Mouse (Mus musculus) heart, embryonic 12.5 days (tissue): ENCODE data around the gene Akain1. TPM values are rescaled to one million over a fixed set of nuclear protein-coding genes. Genes with fewer than 3 reads are reported as not detected.

Experiments
- ATAC-seq: fragments of 200-750 bp; cut with Nextera tagmentation; 2 replicates; pipeline ENCODE4 v1.8.0; 2017; ENCODE audit warnings: moderate TSS enrichment, moderate library complexity; ENCODE audit not compliant: insufficient number of reproducible peaks, low FRiP score
- H3K27ac ChIP-seq: fragments of 300-500 bp; sonication (generic); 2 replicates; pipeline ENCODE4 v1.5.1; 2016; ENCODE audit warnings: mild to moderate bottlenecking, moderate library complexity; ENCODE audit not compliant: poor library complexity, severe bottlenecking
- H3K27me3 ChIP-seq: fragments of 300-500 bp; sonication (generic); replicated peaks from 2 replicates; pipeline ENCODE4 v1.6.1; 2016; ENCODE audit warnings: mild to moderate bottlenecking, moderate library complexity
- H3K36me3 ChIP-seq: fragments of 300-500 bp; sonication (generic); 2 replicates; pipeline ENCODE4 v1.6.1; 2016; ENCODE audit warnings: mild to moderate bottlenecking, moderate library complexity
- H3K4me1 ChIP-seq: fragments of 300-500 bp; sonication (generic); replicated peaks from 2 replicates; pipeline ENCODE4 v1.6.1; 2016; ENCODE audit warnings: mild to moderate bottlenecking
- H3K4me2 ChIP-seq: fragments of 300-500 bp; sonication (generic); 2 replicates; pipeline ENCODE4 v1.6.1; 2016; ENCODE audit warnings: mild to moderate bottlenecking, moderate library complexity
- H3K4me3 ChIP-seq: fragments of 300-500 bp; sonication (generic); 2 replicates; pipeline ENCODE4 v1.5.1; 2016; ENCODE audit warnings: mild to moderate bottlenecking
- H3K9ac ChIP-seq: fragments of 300-500 bp; sonication (generic); 2 replicates; pipeline ENCODE4 v1.6.1; 2016; ENCODE audit warnings: mild to moderate bottlenecking, moderate library complexity
- H3K9me3 ChIP-seq: fragments of 300-500 bp; sonication (generic); replicated peaks from 2 replicates; pipeline ENCODE4 v1.6.1; 2016; ENCODE audit warnings: mild to moderate bottlenecking, moderate library complexity
- WGBS: fragments of 180-500 bp; shearing (Covaris S2); methylation state at CpG from one replicate; pipeline ENCODE4 v1.1.7; 2016; 5-methylcytosine and 5-hydroxymethylcytosine counted together
- polyA plus RNA-seq: library from polyadenylated mRNA; unstranded; fragments of >200 nt; fragmentation: Nextera tagmentation; extraction: Ambion mirVana; gene quantifications from 2 replicates; pipeline ENCODE4 v1.2.1, GENCODE M21; 2016

The Akain1 gene
- polyA plus RNA-seq, 1 experiment from 2014 or later, result not detected

- no peaks in the 10 kb centered on the region for H3K9me3 ChIP-seq
- ATAC-seq, result no peak
- no peaks in the 10 kb centered on the region for H3K36me3 ChIP-seq
- H3K4me2 ChIP-seq, result no peak overlapping the region
- H3K4me3 ChIP-seq, result no peak overlapping the region
- no peaks in the 10 kb centered on the region for H3K27me3 ChIP-seq
- no peak overlapping the region for H3K27ac ChIP-seq
- 83% methylated on average over 5 of the region's 5 CpGs for WGBS
- no peaks in the 10 kb centered on the region for H3K4me1 ChIP-seq
- no peak overlapping the region for H3K9ac ChIP-seq
These were observed 92.3 kb downstream of the Akain1 start for GRCm38 (mm10) chr17:69531472-69531871.

Other genes starting within 250 kb of the Akain1 start
- 15.9 and 16.5 TPM in 2 replicates for gene Zbtb14, start 56.3 kb upstream of the Akain1 start, polyA plus RNA-seq